Mouse (Mus musculus): Measurements from ENCODE around the gene Wdr95. TPM values are rescaled to one million over a fixed set of nuclear protein-coding genes. Genes with fewer than 3 reads are reported as not detected.

Gene Wdr95
- total and polyA plus RNA-seq, 3 experiments = not detected

- peak; percentile 51 for DNase-seq
These were observed 95.6 kb downstream of the Wdr95 start for GRCm38 (mm10) chr5:149623815-149624675.

DNA sequence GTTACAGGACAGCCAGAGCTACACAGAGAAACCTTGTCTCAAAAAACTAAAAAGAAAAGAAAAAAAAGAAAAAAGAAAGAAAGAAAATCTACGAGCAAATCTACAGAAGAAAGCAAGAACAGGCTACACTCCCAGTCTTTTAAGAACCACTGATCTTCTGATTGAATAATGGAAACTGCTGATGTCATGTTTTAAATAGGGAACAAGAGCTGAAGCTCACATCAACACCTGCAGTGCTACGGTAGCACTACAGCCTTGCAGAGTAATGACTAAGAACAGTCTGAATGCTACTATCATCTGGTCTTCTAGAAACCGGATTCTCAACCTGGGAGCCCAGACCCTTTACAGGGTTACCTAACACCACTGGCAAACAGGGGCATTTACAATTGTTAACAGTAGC, 97.1 kb downstream of the Wdr95 start:
- DNase-seq = no peak

DNA sequence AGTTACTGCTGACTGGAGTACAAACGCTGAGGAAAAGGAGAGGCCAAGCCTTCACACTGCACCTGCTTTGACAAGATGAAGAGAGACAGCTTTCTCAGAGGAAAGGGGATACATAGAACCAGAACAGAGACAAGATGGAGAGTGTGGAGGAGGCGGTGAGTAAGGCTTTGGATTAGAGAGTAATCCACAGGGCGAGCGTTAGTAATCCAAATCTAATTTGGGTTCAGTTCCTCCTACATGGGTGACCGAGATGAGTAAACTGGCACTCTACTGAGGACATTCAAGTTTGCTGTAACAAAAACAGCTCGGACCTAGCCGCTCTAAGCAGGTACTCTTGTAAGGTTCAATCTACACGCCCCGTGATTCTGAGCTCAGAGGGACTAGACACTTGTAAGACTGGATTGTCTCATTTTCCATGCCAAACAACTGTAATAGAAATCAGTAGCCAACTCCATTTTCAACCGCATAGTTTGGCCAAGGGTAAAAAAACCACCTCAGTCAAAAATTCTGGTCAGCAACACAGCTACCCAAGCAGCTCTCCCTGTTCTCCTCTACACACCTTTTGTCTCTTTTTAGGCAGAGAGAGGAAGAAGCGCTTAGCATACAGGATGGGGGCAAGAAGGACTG, 106.0 kb downstream of the Wdr95 start:
- DNase-seq = no peak

DNA sequence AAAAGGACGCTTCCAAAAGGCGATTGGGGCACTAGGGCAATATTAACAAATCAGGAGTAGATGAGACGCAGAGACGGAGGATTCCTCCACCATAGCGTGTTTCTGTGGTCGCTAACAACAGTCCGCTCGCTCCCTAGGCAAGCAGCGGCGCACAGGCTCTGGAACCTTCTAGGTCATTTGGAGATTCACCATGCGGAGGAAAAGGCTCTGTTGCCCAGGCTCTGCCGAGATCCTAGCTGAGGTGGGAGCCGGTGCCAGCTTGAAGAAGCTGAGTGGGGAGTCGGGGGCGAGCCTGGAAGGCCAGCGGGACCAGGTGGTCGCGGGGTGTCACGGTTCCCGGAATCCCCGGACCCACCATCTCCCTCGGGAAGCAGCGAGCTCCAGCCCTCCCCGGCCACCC, 107.1 kb downstream of the Wdr95 start:
- DNase-seq = no peak

DNA sequence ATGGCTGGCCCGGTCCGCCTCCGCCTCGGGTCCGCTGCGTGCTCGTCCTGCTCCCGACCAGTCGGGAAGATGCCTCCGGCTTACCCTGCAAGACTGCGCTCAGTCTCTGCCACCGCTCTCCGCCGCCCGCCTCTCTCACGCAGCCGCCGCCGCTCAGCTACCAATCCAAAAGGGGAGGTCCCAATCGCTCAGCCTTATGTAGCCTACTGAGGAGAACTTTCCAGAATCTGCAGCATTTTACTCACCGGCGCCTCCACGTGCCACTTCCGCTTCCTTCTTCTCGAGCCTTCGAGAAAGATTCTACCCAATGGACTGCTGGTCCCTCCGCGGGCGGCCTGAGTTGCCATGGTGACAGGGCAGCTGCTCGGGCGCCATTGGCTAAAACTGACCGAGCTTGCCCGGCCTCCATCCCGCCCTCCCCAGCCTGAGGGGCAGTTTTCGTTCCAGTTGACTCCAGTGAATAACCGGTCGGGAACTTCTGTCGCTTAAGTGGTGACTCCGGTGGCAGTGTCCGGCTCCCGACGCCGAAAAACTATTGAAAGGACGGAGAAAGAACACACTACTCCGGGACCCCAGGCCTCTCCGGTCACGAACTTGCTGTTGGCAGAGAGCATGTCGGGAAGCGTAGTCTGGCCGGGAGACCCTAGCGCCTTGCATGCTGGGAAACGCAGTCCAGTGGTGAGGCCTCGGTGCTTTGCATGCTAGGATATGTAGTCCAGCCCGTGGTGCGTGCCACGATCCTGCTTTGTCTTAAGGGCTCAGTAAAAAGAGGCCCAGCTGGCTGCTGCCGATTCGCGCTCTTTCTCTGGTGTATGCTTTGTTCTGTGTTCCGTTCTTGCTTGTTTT, 107.8 kb downstream of the Wdr95 start, which contains the start of gene Hsph1:
Hsph1 (minus strand) TSS at position 302 of the 846 bp plus-strand sequence.
- DNase-seq = peak; percentile 99

GRCm38 (mm10) chr5:149637306-149637705, 108.8 kb downstream of the Wdr95 start:
- DNase-seq = no peak

DNA sequence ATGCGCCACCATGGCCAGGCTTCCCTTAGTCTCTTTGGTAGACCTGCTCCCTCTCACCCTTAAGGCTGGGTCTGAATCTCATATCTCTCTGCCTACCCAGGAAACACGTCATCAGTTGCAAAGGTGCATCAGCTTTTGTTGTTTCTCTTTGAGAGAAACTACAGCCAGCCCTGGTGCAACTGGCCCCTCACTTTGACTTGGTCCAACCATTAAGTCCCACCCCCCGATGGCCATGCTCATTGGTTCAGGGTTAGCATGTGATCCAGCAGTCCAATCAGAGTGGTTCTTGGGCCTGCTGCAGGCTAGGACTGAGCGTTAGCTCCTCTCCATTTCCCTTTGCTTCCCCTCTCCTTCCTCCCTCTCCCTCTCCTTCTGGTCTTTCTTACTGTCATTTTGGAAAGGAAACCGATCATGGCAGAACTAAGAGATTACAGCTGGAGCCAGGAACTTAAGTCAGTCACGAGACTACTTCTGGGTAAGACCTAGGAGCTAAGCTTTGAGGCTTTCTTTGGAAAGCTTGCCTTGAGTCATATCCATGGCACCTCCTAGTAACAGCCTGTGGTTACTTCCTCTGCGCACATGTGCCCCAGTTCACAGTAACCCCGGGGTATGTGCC, 112.9 kb downstream of the Wdr95 start:
- DNase-seq = no peak

DNA sequence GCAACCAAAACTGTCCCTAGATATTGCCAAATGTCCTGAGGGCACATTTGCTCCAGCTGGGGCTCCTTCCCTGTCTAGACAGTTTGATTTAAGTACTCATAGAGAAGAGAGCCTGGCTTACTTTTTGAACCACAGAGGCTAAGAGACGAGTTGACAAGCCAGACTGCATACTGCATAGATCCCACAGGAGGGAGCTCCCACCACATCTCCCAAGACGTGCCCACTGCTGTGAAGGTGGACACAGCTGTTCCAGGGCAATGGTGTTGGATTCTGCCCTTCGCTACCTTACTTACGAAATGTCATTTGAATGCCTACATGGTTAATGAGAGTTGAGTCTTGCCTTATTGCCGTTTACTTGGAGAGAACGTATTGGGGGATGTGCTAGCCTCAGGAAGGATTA, 113.9 kb downstream of the Wdr95 start:
- DNase-seq = no peak

GRCm38 (mm10) chr5:149642783-149643509, 114.5 kb downstream of the Wdr95 start:
- DNase-seq = no peak

DNA sequence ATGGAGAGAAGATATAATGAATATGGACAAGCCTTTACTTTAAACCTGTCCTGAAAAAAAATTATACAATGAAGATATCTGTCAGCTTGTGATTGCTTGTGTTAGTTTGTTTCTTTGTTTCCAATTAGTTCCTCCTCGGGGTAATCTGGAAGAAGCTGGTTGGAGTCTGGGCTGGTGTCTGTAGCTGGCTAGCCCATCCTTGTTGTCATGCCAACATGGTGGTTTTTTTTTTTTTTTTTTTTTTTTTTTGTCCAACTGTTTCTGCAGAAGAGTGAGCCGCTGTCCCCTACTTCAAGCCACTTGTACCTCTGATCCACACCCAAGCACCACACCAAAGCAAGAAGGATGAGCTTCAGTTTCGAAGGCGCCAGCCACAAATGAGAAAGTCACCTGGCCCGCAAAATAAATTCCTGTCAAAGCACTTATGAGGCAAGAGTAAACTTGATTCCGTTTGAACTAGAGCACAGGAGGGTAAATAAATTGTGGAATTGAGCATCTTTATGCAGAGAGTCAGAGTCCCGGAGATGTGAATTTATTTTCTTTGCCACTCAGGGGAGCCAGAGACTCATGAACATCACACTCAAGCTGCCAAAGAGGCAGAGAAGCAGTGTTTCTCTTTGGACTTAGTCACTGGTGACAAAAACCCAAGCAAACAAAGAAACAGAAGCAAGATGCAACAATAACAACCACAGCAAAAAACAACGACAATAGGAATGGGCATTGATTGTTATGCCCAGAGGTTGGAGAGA, 119.1 kb downstream of the Wdr95 start:
- no peak for DNase-seq

DNA sequence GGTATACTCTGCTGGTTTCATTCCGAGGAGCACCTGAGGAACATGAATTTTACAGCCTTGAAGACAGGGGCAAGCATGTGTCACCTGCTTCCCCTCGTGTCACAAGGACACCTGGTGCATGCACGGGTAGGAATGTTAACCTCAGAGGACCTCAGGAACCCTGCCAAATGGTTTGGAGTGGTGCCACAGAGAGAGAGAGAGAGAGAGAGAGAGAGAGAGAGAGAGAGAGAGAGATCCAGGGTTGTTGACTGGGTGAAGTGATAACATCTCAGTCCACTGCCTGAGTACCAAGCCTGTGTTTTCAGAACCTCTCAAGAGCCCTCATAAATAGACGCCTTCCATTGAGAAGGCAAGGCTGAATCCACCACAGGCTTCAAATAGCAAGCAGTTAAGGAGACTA, 119.7 kb downstream of the Wdr95 start:
- DNase-seq = no peak

DNA sequence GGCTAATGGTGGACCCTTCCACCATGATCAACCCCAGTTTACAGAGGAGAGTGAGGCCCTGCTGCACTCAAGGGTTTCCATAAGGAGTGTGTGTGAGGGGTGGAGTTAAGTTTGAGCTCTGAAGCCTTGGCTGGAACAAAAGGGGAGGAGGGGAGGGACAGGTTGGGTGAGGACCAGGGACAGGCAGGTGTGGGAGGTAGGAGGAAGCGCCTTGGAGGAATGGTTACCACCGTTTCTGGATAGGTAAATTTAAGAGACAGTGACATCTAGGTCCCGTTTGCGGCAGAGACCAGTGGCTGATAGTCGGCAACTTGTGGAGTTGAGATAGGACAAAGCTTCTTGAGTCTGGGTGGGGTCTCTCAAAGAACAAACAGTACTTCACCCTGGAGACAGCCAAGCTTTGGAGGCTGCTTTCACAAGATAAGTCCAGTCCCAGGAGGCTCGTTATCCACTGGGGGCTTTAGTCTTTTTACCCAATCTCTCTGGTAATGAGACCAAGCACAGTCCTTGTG, 120.5 kb downstream of the Wdr95 start:
- no peak for DNase-seq

DNA sequence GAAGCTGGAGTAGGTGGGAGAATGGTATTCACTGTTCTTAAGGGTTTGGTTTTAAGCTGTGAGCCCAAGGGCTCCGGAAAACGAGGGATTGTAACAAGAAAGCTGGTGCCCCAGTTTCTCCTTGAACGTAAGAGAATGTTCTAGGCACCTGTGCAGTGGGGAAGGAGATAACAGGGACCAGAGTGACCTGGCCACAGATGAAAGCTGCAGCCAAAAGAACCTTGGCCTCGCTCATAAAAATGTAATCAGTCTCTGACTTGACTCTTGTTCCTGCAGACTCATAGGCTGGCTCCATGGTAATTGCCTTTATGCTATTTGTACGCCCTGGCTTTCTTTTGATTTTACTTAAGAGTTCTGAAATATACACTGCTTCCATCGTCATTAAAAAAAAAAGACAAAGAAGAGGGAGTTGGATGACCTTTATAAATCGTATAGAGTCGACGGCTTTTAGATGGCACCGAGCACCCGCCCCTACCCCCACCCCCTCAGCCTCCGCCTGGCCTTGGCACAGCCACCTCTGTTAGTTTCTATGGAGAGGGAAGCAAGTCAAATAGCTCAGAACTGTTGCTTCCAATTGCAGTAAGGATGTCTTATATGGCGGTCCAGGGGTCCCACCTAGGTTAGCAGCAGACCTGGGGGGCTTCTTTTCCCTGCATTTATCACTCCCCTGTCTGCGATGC, 121.2 kb downstream of the Wdr95 start:
- peak; percentile 49 for DNase-seq

DNA sequence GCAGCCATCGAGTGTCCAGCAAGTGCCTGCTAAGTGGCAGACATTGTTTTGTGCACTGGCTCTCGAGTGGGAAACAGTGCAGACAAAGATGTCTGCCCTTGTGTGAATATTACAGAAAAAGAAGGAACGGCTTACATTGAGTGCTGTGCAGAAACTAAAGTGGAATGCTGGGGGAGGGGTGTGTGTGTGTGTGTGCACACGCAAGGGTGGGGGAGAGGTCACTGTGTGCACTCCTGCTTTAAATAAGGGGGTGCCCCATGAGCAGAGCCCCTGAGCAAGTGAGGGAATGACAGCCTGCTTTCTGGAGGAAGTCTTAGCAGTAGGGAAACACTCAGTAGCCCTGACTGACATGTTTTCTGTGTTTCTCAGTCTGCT, 121.7 kb downstream of the Wdr95 start:
- DNase-seq = no peak

DNA sequence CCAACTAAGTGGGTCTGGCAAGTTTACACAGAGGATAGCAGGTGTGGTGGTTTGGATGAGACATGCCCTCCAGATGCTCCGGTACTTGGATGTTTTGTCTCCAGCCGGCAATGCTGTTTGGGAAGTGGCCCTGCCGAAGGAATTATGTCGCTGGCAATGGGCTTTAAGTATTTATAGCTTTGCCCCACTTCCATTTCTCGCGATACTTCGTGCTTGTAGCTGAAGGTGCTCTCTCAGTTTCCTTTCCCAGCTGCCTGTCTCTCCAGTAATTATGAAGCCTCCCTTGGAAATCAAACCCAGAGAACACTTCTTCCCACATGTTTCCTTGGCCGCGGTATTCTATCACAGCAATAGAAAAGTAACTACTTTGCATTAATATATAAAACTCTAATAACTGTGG, 127.2 kb downstream of the Wdr95 start:
- no peak for DNase-seq

- no peak for DNase-seq
These were observed 129.5 kb downstream of the Wdr95 start for GRCm38 (mm10) chr5:149658022-149658421.

DNA sequence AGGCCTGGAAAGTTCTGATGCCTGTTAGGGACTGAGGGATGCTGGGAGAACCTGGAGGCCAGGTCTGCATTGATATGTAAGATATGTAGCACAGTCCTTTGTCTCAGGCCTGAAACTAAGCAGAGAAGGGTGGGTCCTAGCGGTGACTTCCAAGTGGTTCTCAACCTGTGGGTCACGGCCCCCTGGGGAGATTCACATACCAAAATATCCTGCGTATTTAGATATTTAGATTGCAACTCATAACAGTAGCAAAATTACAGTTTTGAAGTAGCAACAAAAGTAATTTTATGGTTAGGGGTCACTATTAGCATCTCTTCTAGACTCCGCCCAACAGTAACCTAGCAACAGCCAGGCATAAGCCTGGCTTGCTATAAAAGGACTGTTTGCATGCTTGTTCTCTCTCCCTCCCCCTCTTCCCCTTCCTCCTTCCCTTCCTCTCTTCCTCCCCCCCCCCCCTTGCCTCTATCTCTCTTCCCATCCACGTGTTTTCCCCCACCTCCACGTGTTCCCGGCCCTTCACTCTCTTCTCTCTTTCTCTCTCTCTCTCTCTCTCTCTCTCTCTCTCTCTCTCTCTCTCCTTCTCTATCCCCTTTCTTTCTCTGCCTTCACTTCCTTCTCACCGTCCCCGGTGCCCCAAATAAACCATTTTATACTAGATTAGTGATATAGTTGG, 130.4 kb downstream of the Wdr95 start:
- no peak for DNase-seq

- DNase-seq = no peak
These were observed 130.9 kb downstream of the Wdr95 start for GRCm38 (mm10) chr5:149659414-149659780.

- no peak for DNase-seq
These were observed 132.9 kb downstream of the Wdr95 start for GRCm38 (mm10) chr5:149661428-149661827.
